Mouse (Mus musculus): ENCODE results near the gene Sez6l.

DNA sequence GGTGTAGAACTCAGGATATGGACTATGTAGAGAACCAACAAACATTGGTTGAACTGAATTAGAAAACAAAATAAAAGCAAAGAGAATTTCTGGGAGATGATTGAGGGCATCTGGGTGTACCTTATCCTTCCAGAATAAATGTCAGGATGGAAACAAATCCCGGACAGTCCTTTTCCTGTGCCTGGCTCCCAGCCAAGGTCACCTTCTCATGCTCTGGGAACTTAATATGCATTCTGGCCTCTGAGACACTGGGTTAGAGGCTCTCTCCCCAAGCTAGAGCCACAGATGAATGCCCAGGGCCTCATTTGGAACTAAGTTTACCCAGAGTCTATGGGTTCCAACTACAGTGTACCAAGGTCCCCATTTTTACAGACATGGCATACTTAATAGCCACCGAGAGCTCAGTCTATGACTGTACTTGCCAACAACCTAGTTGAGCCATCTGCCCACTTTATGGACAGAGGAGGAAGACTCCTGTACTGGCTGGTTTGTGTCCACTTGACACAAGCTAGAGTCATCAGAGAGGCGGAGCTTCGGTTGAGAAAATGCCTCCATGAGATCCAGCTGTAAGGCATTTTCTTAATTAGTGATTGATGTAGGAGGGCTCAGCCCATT is 7.3 kb upstream of the Sez6l start:
- TF ChIP-seq CTCF (IDR thresholded peaks at IDR 0.05; ENCODE audit: borderline replicate concordance, insufficient read depth, low read length) (no peak), POLR2A (IDR thresholded peaks at IDR 0.05; ENCODE audit: low read depth, low read length) (no peak)
